Mouse (Mus musculus) mouse embryonic stem cell (cell line): ENCODE results near the gene Zfp931.
"Not testable (repeated sequence)": the region's sequence is repeated elsewhere in the genome, so short reads cannot be mapped to it uniquely, and the experiment has no call there.

Source experiments
- in situ Hi-C, 2 experiments: fragments of 300-500 bp; cut with MboI; formaldehyde crosslinking; loops; 1 replicate in 1 of 2; 3 replicates in 1 of 2; pipeline ENCODE4 v1.14.3; 2019 to 2020; ENCODE audit warnings: low sequenced_read_pairs in 2 of 2, low pct_unique_long_range_greater_than_20kb in 1 of 2, mixed read lengths in 1 of 2; ENCODE audit not compliant: unreplicated experiment in 1 of 2

Zfp931 gene

GRCm38 (mm10) chr2:178078166-178078717 lies at the start of gene Zfp931:
Zfp931 (minus strand) TSS chr2:178078476.
- in situ Hi-C loops = not testable (repeated sequence)

GRCm38 (mm10) chr2:178126041-178126820 lies 48.0 kb upstream of the Zfp931 start:
- in situ Hi-C loops = no loop called here

DNA sequence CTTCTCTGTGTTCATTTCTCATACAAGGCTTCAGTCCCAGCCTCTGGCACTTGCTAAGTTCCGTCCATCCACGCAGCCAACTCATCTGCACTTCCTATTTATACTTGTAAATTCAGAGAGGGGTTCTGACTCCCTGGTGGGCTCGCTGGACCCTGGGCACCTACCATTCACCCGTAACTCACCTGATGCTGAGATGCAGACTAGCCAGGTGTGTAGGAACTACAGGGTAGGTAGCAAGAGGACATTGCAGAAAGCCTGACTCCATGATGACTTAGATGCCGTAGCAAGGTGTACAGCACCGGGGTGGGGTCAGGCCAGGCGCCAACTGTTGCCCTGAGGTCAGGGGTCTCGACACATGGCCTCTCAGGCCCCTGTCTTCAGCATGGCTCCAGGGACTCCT lies 47.2 kb upstream of the Zfp931 start:
- in situ Hi-C loops = no loop called here

DNA sequence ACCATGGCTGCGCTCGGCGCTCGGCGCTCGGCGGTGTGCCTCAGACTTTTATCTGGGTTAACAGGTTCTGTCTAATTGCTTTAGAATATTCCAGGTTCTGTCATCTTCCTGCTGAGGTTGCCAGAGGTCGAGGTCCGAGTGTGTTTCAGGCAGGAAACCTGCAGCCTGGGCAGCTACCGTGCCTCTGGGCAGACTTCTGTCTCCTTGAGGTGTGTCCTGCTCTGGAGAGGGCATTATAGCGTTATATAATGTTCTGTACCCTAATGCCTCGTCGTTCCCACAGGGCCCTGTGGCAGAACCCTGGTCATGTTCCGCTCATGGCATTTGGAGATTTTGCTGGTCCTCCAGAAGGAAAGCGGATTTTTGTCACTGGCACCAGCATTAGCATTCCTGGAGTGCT lies 45.2 kb upstream of the Zfp931 start:
- in situ Hi-C loops = no loop called here

- in situ Hi-C loops = no loop called here
These were observed 43.8 kb upstream of the Zfp931 start for GRCm38 (mm10) chr2:178121946-178122665.

DNA sequence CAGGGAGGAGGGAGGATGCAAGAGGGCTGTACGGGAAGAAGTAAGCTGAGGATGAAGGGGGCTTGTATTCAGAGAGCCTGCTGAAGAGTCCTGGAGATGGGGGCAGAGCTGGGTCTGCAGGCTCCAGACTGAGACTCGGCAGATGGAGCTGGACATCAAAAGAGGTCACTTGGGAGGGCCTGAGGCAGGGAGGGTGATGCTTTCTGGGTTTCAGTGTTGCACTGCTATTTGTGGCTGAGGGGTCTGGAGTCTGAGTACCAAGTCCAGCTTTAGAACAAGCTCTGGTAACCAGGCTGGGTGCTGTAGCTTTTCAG lies 43.1 kb upstream of the Zfp931 start:
- in situ Hi-C loops = no loop called here

GRCm38 (mm10) chr2:178120651-178121374 lies 42.5 kb upstream of the Zfp931 start:
- in situ Hi-C loops = no loop called here

DNA sequence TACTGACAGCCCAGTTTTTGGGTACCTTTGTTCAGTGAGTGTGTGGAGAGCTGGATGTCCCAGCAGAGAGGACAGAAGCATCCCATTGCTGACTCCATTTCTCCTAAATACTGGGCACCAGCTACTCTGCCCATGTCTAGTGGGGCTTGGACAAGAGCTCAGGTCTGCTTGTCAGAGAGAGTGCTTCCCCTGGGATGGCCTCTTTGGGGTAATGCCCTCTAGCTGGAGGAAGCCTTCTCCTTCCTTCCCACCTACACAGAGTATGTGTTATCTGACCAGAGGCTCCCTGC lies 42.0 kb upstream of the Zfp931 start:
- in situ Hi-C loops = no loop called here

GRCm38 (mm10) chr2:178119561-178120355 lies 41.5 kb upstream of the Zfp931 start:
- in situ Hi-C loops = no loop called here

DNA sequence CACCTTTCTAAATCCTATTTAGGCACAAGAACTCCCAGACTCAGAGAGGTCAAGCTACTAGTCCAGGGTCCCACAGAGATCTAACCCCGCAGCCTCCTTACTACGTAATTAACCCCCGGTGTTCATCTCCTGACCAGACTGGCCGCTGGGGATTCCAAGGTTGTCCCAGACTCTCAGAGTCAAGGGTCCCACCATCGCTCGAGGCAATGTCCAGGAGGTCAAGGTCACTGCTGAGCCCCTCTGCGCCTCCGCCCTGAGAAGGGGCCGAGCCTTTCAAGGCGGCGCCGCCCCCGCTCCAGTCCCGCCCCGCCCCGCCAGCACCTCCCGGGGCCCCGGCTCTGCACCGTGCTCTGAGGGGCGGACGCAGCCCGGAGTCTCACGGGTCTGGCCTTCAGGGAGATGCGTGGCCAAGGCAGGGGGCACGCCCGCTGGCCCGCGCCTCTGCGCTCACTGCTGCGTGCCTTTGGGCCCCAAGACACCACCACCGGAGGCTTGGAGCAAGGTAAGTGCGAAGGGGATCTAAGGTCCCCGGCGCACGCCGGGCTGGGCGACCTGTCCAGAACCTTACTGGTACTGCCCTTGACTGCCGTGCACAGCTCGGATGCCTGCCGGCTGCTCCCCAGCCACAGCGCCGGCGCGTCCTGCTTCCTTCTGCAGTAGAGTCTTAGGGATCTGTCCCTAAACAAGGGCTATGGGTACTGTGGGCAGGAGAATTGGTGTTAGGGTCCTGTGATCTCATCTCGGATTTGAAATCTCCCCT lies 40.7 kb upstream of the Zfp931 start, which contains the start of gene Phactr3:
Gene Phactr3, plus strand, starts transcription at position 175 of the 760 bp plus-strand sequence.
- in situ Hi-C loops = no loop called here

GRCm38 (mm10) chr2:178117946-178118345 lies 39.7 kb upstream of the Zfp931 start:
- in situ Hi-C loops = no loop called here

- in situ Hi-C loops = loop anchor here in 1 of 2 experiments (10.0 kb wide), 1 partner anchor 153 kb away; no protein-coding TSS in a partner anchor
These were observed 23.7 kb upstream of the Zfp931 start for GRCm38 (mm10) chr2:178101957-178102356.

DNA sequence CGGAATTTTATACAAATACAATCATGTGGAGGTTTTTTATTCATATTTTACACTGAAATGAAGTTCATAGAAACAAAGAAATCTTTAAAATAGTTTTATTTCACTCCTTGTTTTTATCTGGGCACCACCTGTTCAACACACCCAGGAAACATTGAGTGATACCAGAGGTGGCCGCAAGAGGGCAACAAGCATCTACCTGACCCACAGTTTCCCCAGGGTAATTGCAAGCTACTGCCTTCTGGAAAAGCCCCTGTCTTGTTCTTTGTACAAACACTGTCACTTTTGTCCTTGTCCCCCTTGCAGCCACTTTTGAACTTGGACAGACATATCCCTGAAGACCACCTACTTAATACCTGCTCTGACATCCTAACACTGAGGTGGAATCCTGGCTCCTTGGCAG lies 19.7 kb upstream of the Zfp931 start:
- in situ Hi-C loops = no loop called here

- in situ Hi-C loops = no loop called here
These were observed 11.3 kb upstream of the Zfp931 start for GRCm38 (mm10) chr2:178089586-178089985.

- in situ Hi-C loops = no loop called here
These were observed 20.1 kb downstream of the Zfp931 start for GRCm38 (mm10) chr2:178058195-178058594.

DNA sequence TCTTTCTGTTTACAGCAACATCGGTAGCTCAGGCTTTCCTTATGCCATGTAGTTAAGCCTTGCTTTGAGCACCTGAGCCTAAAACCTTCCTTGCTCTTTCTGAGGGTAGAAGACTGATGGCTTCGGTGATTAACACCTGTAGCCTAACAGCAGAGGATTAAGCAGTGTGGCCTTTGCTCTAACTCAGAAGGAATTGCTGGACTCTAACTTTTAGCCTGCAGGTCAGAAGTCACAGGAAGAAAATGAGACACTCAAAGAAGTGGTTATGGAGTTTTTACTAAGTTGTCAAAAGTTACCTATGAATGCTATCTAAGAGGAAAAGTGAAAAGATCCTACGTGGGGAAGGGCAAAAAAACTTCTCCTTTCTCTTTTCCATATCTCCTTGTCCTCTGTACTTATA lies 50.7 kb downstream of the Zfp931 start:
- in situ Hi-C loops = not testable (repeated sequence)

DNA sequence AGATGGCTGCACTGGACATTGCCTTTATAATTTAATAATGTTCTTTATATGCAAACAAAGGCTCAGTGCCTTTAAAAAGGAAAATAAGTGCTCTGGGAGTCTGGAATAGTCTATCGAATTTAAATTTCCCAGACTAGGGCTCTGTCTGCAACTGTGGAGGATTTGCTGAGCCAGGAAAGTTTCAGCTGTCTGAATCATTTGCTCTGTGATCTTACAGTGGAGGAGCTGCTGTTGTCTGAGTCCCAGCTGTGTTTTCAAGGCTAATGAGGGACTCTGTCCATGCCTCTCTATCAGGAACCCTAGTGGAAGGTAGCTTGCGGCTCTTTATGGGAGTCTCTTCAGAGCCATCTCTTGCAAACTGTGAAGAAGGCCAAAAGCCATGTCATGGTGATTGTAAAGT lies 54.4 kb downstream of the Zfp931 start:
- in situ Hi-C loops = not testable (repeated sequence)
